Mouse (Mus musculus): ENCODE results near the gene Mid1ip1. TPM values are rescaled to one million over a fixed set of nuclear protein-coding genes. Genes with fewer than 3 reads are reported as not detected.

Gene Mid1ip1
- total and polyA plus RNA-seq, 3 experiments: 37.1 to 51.2 (median 41.5) TPM

DNA sequence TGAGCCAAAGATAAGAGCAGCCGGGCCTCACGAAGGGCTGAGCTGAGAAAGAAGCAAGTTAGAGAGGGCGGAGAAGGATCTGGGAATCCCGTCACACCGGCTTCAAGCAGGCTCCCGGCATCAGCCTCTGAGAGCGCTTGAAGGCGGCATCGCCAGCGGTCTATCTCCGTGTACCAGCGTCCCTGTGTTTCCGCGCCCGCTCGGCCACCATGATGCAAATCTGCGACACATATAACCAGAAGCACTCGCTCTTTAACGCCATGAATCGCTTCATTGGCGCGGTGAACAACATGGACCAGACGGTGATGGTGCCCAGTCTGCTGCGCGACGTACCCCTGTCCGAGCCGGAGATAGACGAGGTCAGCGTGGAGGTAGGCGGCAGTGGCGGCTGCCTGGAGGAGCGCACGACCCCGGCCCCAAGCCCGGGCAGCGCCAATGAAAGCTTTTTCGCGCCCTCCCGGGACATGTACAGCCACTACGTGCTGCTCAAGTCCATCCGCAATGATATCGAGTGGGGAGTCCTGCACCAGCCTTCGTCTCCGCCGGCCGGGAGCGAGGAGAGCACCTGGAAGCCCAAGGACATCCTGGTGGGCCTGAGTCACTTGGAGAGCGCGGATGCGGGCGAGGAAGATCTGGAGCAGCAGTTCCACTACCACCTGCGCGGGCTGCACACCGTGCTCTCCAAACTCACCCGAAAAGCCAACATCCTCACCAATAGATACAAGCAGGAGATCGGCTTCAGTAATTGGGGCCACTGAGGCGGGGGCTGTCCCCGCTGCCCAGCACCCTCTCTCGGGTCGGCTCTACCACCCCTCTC lies 3.4 kb downstream of the Mid1ip1 start:
- H3K4me2 ChIP-seq (ENCODE audit: insufficient read depth, low read depth, poor library complexity, severe bottlenecking): peak overlapping the region; percentile 11
- H3K4me3 ChIP-seq (replicated peaks in 1 of 3; ENCODE audit: low read depth in 2 of 3, low read length in 2 of 3, poor library complexity in 1 of 3): peak overlapping the region; percentile 54 to 98 (median 67)
- H3K9ac ChIP-seq (ENCODE audit: insufficient read depth, low read depth): peak overlapping the region; percentile 92
- no peaks in the 10 kb centered on the region for H3K27me3 ChIP-seq (replicated peaks)
- peak overlapping the region; percentile 96 for H3K27ac ChIP-seq (ENCODE audit: insufficient read depth, low read depth)
- in situ Hi-C loops (cut with MboI; ENCODE audit: low pct_ligation_motif_present, low pct_unique_long_range_greater_than_20kb, low sequenced_read_pairs) (no loop called here), dilution Hi-C loops (cut with MboI; ENCODE audit: extremely low pct_ligation_motif_present, extremely low pct_unique_long_range_greater_than_20kb, low sequenced_read_pairs) (no loop called here)
- no peaks in the 10 kb centered on the region for H3K36me3 ChIP-seq (replicated peaks in 1 of 2; ENCODE audit: control insufficient read depth in 1 of 2, insufficient read depth in 1 of 2, low read length in 1 of 2)
- TF ChIP-seq SMC3 (IDR thresholded peaks at IDR 0.05; ENCODE audit: low read depth, low read length) (no peak), SIN3A (IDR thresholded peaks at IDR 0.05; ENCODE audit: low read length) (peak; percentile 11; the same call in 1 of the 2 replicates), JUND (conservative IDR thresholded peaks at IDR 0.05; ENCODE audit: low read depth, low read length) (no peak), MAZ (IDR thresholded peaks at IDR 0.05; ENCODE audit: low read depth, low read length) (no peak)
- H3K4me1 ChIP-seq (ENCODE audit: control insufficient read depth in 1 of 2, insufficient read depth in 2 of 2): peaks cover 0 to 11% of the 10 kb centered on the region in 2 experiments; a peak in 1 of 4 replicates
- peaks cover 8% of the 10 kb centered on the region; the same call in 1 of the 2 replicates for H3K79me2 ChIP-seq (replicated peaks; ENCODE audit: control insufficient read depth, extremely low read depth, insufficient read depth, poor library complexity, severe bottlenecking)
- DNase-seq (ENCODE audit: extremely low read depth): no peak
- H3K9me3 ChIP-seq (replicated peaks; ENCODE audit: low read length): no peaks in the 10 kb centered on the region

DNA sequence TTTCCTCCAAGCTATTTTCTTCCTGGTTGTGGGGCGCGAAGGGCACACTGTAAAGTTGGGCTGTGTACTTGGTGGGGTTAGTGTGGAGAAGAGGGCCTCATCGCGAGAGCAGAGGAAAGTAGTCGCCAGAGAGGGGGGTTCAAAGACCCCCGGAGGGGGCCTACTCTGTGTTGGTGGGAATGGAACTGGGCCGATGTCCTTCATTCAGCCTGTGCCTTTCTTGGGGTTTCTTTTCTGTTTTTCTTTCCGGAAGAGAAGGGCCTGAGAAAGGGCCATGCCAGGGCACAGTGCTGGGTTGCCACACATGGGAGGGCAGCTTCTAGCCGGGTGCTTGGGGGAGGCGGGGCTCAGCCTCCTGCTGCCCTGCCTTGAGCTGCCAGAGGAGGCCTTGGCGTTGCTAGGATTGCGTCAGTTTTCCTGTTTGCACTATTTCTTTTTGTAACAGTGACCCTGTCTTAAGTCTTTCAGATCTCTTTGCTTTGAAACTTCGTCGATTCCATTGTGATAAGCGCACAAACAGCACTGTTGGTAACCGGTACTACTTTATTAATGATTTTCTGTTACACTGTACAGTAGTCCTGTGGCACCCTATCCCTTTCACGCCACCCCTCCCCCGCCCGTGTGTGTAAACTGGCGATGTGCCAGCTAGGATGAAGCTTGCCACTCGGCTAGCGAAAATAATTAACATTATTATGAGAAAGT lies 4.2 kb downstream of the Mid1ip1 start:
- no peaks in the 10 kb centered on the region for H3K27me3 ChIP-seq (replicated peaks)
- in situ Hi-C loops (cut with MboI; ENCODE audit: low pct_ligation_motif_present, low pct_unique_long_range_greater_than_20kb, low sequenced_read_pairs): no loop called here
- no peaks in the 10 kb centered on the region for H3K9me3 ChIP-seq (replicated peaks; ENCODE audit: low read length)
- H3K4me1 ChIP-seq (ENCODE audit: control insufficient read depth in 1 of 2, insufficient read depth in 2 of 2): peaks cover 0 to 7% of the 10 kb centered on the region in 2 experiments; a peak in 1 of 4 replicates
- peaks cover 8% of the 10 kb centered on the region; the same call in 1 of the 2 replicates for H3K79me2 ChIP-seq (replicated peaks; ENCODE audit: control insufficient read depth, extremely low read depth, insufficient read depth, poor library complexity, severe bottlenecking)
- peak overlapping the region; percentile 96 for H3K27ac ChIP-seq (ENCODE audit: insufficient read depth, low read depth)
- peak; percentile 68 for DNase-seq (ENCODE audit: extremely low read depth)
- no peak for TF ChIP-seq POLR2AphosphoS2 (IDR thresholded peaks at IDR 0.05; ENCODE audit: low read depth, low read length)
- peak; percentile 12; the same call in 1 of the 2 replicates for TF ChIP-seq TCF12 (IDR thresholded peaks at IDR 0.05; ENCODE audit: low read depth, low read length)
- no peak for TF ChIP-seq CHD1 (IDR thresholded peaks at IDR 0.05; ENCODE audit: low read depth, low read length)
- TF ChIP-seq USF1 (IDR thresholded peaks at IDR 0.05; ENCODE audit: low read depth, low read length): no peak
- 0 out of 2 replicates have a peak, but pooled peaks have one; percentile 15 for TF ChIP-seq HCFC1 (IDR thresholded peaks at IDR 0.05; ENCODE audit: low read depth, low read length)
- peak; percentile 56; the same call in 1 of the 2 replicates for TF ChIP-seq SIN3A (IDR thresholded peaks at IDR 0.05; ENCODE audit: low read length)
- peak; percentile 39; the same call in 1 of the 2 replicates for TF ChIP-seq CHD2 (IDR thresholded peaks at IDR 0.05; ENCODE audit: low read length)
- TF ChIP-seq MAZ (IDR thresholded peaks at IDR 0.05; ENCODE audit: low read depth, low read length): peak; percentile 39; the same call in 1 of the 2 replicates
- no peak for TF ChIP-seq NRF1 (IDR thresholded peaks at IDR 0.05; ENCODE audit: low read depth, low read length)
- TF ChIP-seq TBP (conservative IDR thresholded peaks at IDR 0.05; ENCODE audit: low read depth, low read length): 0 out of 2 replicates have a peak, but pooled peaks have one; percentile 35
- H3K4me2 ChIP-seq (ENCODE audit: insufficient read depth, low read depth, poor library complexity, severe bottlenecking): 0 out of 2 replicates have a peak overlapping the region, but pooled peaks have one; percentile 11
- dilution Hi-C loops (cut with MboI; ENCODE audit: extremely low pct_ligation_motif_present, extremely low pct_unique_long_range_greater_than_20kb, low sequenced_read_pairs): no loop called here
- H3K4me3 ChIP-seq (replicated peaks in 1 of 3; ENCODE audit: low read depth in 2 of 3, low read length in 2 of 3, poor library complexity in 1 of 3): peak overlapping the region; percentile 54 to 98 (median 67)
- no peaks in the 10 kb centered on the region for H3K36me3 ChIP-seq (replicated peaks in 1 of 2; ENCODE audit: control insufficient read depth in 1 of 2, insufficient read depth in 1 of 2, low read length in 1 of 2)
- H3K9ac ChIP-seq (ENCODE audit: insufficient read depth, low read depth): peak overlapping the region; percentile 92

Data from CH12.LX (cell line).